8 mouse cellular contexts compared by ENCODE assay signal in genomic region chr12:80131359-80132249, GRCm38 (mm10). TPM values are rescaled to one million over a fixed set of nuclear protein-coding genes. Genes with fewer than 3 reads are reported as not detected.
A peak's percentile ranks its signal among the peaks of the same experiment; 100 is the strongest.
DNase-seq lines count a peak whose midpoint lies in the region; ATAC-seq and TF ChIP-seq lines count a peak whose summit lies in the region.

No protein-coding gene starts in this region.

- H3K9ac ChIP-seq in intestine, postnatal 0 days (ENCODE audit: low read depth, low read length): peak overlapping the region; percentile 89

- peak overlapping the region; percentile 70 for H3K4me2 ChIP-seq in intestine, postnatal 0 days (replicated peaks; ENCODE audit: low read depth)

- no peaks in the 10 kb centered on the region for H3K9me3 ChIP-seq in erythroblast, embryonic 14.5 days (ENCODE audit: control insufficient read depth, low read length)
- no peaks in the 10 kb centered on the region for H3K9me3 ChIP-seq in intestine, postnatal 0 days (ENCODE audit: control insufficient read depth)

- peaks cover 44% of the 10 kb centered on the region for H3K4me1 ChIP-seq in erythroblast, embryonic 14.5 days (ENCODE audit: control insufficient read depth)
- H3K4me1 ChIP-seq in intestine, postnatal 0 days (replicated peaks; ENCODE audit: control insufficient read depth, insufficient read depth, low read length): peaks cover 13% of the 10 kb centered on the region

- no peak for TF ChIP-seq CTCF in intestine, postnatal 0 days (IDR thresholded peaks at IDR 0.05; ENCODE audit: low read depth)

- peak; percentile 41 for DNase-seq in thymus, postnatal 0 days (ENCODE audit: low spot score)
- DNase-seq in thymus, postnatal 14 days: no peak
- DNase-seq in natural killer cell, adult 2 months (ENCODE audit: low spot score in 2 of 2): peak; percentile 29 to 45
- DNase-seq in cerebellum, postnatal 4 days (ENCODE audit: low spot score in 2 of 2): no peak
- DNase-seq in gastrocnemius, postnatal 14 days: no peak
- no peak for DNase-seq in left cerebral cortex, postnatal 14 days (ENCODE audit: low spot score in 2 of 2)

- H3K36me3 ChIP-seq in erythroblast, embryonic 14.5 days (ENCODE audit: control insufficient read depth): peaks cover 4% of the 10 kb centered on the region
- H3K36me3 ChIP-seq in intestine, postnatal 0 days (ENCODE audit: control insufficient read depth, insufficient read depth): no peaks in the 10 kb centered on the region

- WGBS in intestine, postnatal 0 days: 35% methylated on average over 17 of the region's 17 CpGs

- no peak; the same call in 1 of the 2 replicates for ATAC-seq in intestine, postnatal 0 days

- peak overlapping the region; percentile 99 for H3K27ac ChIP-seq in intestine, postnatal 0 days (ENCODE audit: low read depth, low read length)

- H3K27me3 ChIP-seq in erythroblast, embryonic 14.5 days (ENCODE audit: control insufficient read depth): no peaks in the 10 kb centered on the region
- H3K27me3 ChIP-seq in intestine, postnatal 0 days (replicated peaks; ENCODE audit: control insufficient read depth, insufficient read depth, low read length): no peaks in the 10 kb centered on the region

- H3K4me3 ChIP-seq in erythroblast, embryonic 14.5 days (replicated peaks): peak overlapping the region; percentile 82
- peak overlapping the region; percentile 59 for H3K4me3 ChIP-seq in intestine, postnatal 0 days (ENCODE audit: low read depth, low read length)

- intact Hi-C loops in gastrocnemius, postnatal 14 days (cut with DNase I; ENCODE audit: low total_unique reads): no loop called here
- intact Hi-C loops in left cerebral cortex, postnatal 14 days (cut with DNase I): loop anchor here (1.0 to 10.0 kb wide), 3 partner anchors 60 to 607 kb away; no protein-coding TSS in a partner anchor

RNA-seq across cellular contexts. Expression of gene Zfp36l1, which starts 18.8 kb away (rescaled TPM):
- polyA plus RNA-seq in thymus, postnatal 0 days (2015; fragmentation: Nextera tagmentation; extraction: Ambion mirVana): 63.4 and 69.7 TPM in 2 replicates
- polyA plus RNA-seq in erythroblast, embryonic 14.5 days (2012): 8.0 and 9.0 TPM in 2 replicates
- polyA plus RNA-seq in intestine, postnatal 0 days (2015; fragmentation: Nextera tagmentation; extraction: Ambion mirVana): 77.9 and 80.7 TPM in 2 replicates
- total RNA-seq in gastrocnemius, postnatal 14 days (2021): 10 to 100 TPM; 42.4 to 53.9 TPM
- 10 to 100 TPM; 36.3 to 39.5 TPM for total RNA-seq in left cerebral cortex, postnatal 14 days (2021)

Comparison
In these comparisons a context has a peak if more than half of its experiments do, and no peak if none do; other contexts are left out.
1. DNase-seq: peak in thymus, postnatal 0 days (single experiment) and natural killer cell, adult 2 months (2 of 2); none in thymus, postnatal 14 days (single experiment), cerebellum, postnatal 4 days (0 of 2), gastrocnemius, postnatal 14 days (single experiment) and left cerebral cortex, postnatal 14 days (0 of 2).